Mouse (Mus musculus) testis, adult 10 weeks (tissue): ENCODE data around the gene Cct3. TPM values are rescaled to one million over a fixed set of nuclear protein-coding genes. Genes with fewer than 3 reads are reported as not detected.

Source experiments
- polyA plus RNA-seq: library from polyadenylated mRNA; stranded (reverse); fragments of 350-450 nt; fragmentation: Illumina TruSeq; extraction: RNeasy Lipid Tissue Mini Kit (QIAGEN cat#74804); gene quantifications from one replicate; pipeline ENCODE4 v1.2.3, GENCODE M21; 2014; ENCODE audit warnings: low read depth, low replicate concordance

Gene Cct3
- polyA plus RNA-seq, result 308 TPM

GRCm38 (mm10) chr3:88296561-88297318 is at the start of gene Cct3, which contains the start of gene Tsacc:
TSS of gene Cct3 (plus strand) at chr3:88297116.
TSS of gene Tsacc (minus strand) at chr3:88296999.

GRCm38 (mm10) chr3:88254268-88254926 is 42.5 kb upstream of the Cct3 start, which contains the start of gene Rhbg:
TSS of gene Rhbg (minus strand) at chr3:88254709.

GRCm38 (mm10) chr3:88287110-88287509 is 9.8 kb upstream of the Cct3 start, which contains the start of gene Gm38392:
TSS of gene Gm38392 (minus strand) at chr3:88287210.

GRCm38 (mm10) chr3:88324951-88325405 is 28.1 kb downstream of the Cct3 start, which contains the start of gene Glmp:
TSS of gene Glmp (plus strand) at chr3:88325023.

GRCm38 (mm10) chr3:88336058-88337013 is 39.4 kb downstream of the Cct3 start, which contains the start of the genes Tmem79 and Smg5:
TSS of gene Tmem79 (minus strand) at chr3:88336148.
TSS of gene Smg5 (plus strand) at chr3:88336260.

GRCm38 (mm10) chr3:88364337-88364736 is 67.4 kb downstream of the Cct3 start, which contains the start of gene Paqr6:
TSS of gene Paqr6 (plus strand) at chr3:88364584.

Other genes starting within 250 kb of the Cct3 start
- gene Naxe, start 238.6 kb upstream of the Cct3 start, polyA plus RNA-seq, result 17.5 TPM
- 9.3 TPM for gene Ttc24, start 218.8 kb upstream of the Cct3 start, polyA plus RNA-seq
- 0.36 TPM for gene Iqgap3, start 215.1 kb upstream of the Cct3 start, polyA plus RNA-seq
- gene Mef2d, start 154.7 kb upstream of the Cct3 start, polyA plus RNA-seq, result 2.4 TPM
- gene Rhbg, start 42.4 kb upstream of the Cct3 start, polyA plus RNA-seq, result not detected
- 1.2 TPM for gene Gm38392, start 9.9 kb upstream of the Cct3 start, polyA plus RNA-seq
- gene Tsacc, start 117 bp upstream of the Cct3 start, polyA plus RNA-seq, result 355 TPM
- 0.70 TPM for gene Glmp, start 27.9 kb downstream of the Cct3 start, polyA plus RNA-seq
- 0.62 TPM for gene Tmem79, start 39.0 kb downstream of the Cct3 start, polyA plus RNA-seq
- gene Smg5, start 39.1 kb downstream of the Cct3 start, polyA plus RNA-seq, result 87.4 TPM
- 0.83 TPM for gene Paqr6, start 67.5 kb downstream of the Cct3 start, polyA plus RNA-seq
- not detected for gene Bglap3, start 75.6 kb downstream of the Cct3 start, polyA plus RNA-seq
- not detected for gene Bglap2, start 81.6 kb downstream of the Cct3 start, polyA plus RNA-seq
- gene Bglap, start 87.3 kb downstream of the Cct3 start, polyA plus RNA-seq, result not detected
- gene Pmf1, start 113.2 kb downstream of the Cct3 start, polyA plus RNA-seq, result 3.5 TPM
- 5.8 TPM for gene Slc25a44, start 128.0 kb downstream of the Cct3 start, polyA plus RNA-seq
- gene Sema4a, start 164.1 kb downstream of the Cct3 start, polyA plus RNA-seq, result 17.0 TPM
- gene Lmna, start 212.8 kb downstream of the Cct3 start, polyA plus RNA-seq, result 0.32 TPM
- 1.4 TPM for gene Mex3a, start 235.3 kb downstream of the Cct3 start, polyA plus RNA-seq